Mouse (Mus musculus): ENCODE measurements around the gene D130043K22Rik. TPM values are rescaled to one million over a fixed set of nuclear protein-coding genes. Genes with fewer than 3 reads are reported as not detected.

D130043K22Rik gene
- polyA plus RNA-seq, 1 experiment from 2014 or later = 5.7 TPM

DNA sequence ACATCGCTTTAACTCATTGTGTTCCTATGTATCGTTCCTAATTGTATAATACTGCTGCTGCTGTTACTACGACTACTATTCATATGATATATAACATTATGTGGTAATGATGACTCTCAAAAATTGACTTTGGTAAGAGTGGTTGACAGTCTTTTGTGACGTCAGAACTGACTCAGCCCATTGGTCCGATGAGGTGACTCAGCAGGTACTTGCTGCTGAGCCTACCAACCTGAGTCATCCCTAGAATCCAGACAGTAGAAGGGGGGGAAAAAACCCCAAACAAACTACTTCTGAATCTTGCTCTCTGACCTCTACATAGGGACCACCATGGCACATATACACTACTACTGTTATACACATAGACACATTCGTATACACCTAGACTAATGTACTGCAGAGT, 103.9 kb downstream of the D130043K22Rik start:
- Histone ChIP-seq H3K4me1 (replicated peaks; ENCODE audit: control insufficient read depth, insufficient read depth, low read length) (no peaks in the 10 kb centered on the region; the same call in 1 of the 2 replicates), H3K27me3 (replicated peaks; ENCODE audit: control insufficient read depth, insufficient read depth, low read length) (no peaks in the 10 kb centered on the region), H3K9ac (replicated peaks; ENCODE audit: low read depth, low read length) (no peak overlapping the region), H3K27ac (ENCODE audit: low read length) (no peak overlapping the region), H3K36me3 (ENCODE audit: control insufficient read depth, insufficient read depth) (no peaks in the 10 kb centered on the region), H3K4me2 (ENCODE audit: low read length) (no peak overlapping the region), H3K4me3 (replicated peaks; ENCODE audit: low read length) (no peak overlapping the region), H3K9me3 (ENCODE audit: control insufficient read depth, low read length) (no peaks in the 10 kb centered on the region)
- WGBS = 93% methylated on average over 6 of the region's 6 CpGs
- ATAC-seq = no peak

Other genes starting within 250 kb of the D130043K22Rik start
- 0.25 TPM in 1 of 2 replicates, not detected in the other for gene Armh2, start 103.9 kb upstream of the D130043K22Rik start, polyA plus RNA-seq (2015; fragmentation: Nextera tagmentation; extraction: Ambion mirVana)
- 34.3 and 35.1 TPM in 2 replicates for gene Gmnn, start 83.2 kb upstream of the D130043K22Rik start, polyA plus RNA-seq (2015; fragmentation: Nextera tagmentation; extraction: Ambion mirVana)
- gene BC005537, start 43.5 kb upstream of the D130043K22Rik start, polyA plus RNA-seq (2015; fragmentation: Nextera tagmentation; extraction: Ambion mirVana) = 26.8 and 30.9 TPM in 2 replicates
- 53.3 and 55.8 TPM in 2 replicates for gene Acot13, start 13.6 kb upstream of the D130043K22Rik start, polyA plus RNA-seq (2015; fragmentation: Nextera tagmentation; extraction: Ambion mirVana)
- gene Tdp2, start 13.5 kb upstream of the D130043K22Rik start, polyA plus RNA-seq (2015; fragmentation: Nextera tagmentation; extraction: Ambion mirVana) = 39.2 and 45.5 TPM in 2 replicates
- 8.2 and 9.0 TPM in 2 replicates for gene Aldh5a1, start 92.5 kb downstream of the D130043K22Rik start, polyA plus RNA-seq (2015; fragmentation: Nextera tagmentation; extraction: Ambion mirVana)
- gene Gpld1, start 98.0 kb downstream of the D130043K22Rik start, polyA plus RNA-seq (2015; fragmentation: Nextera tagmentation; extraction: Ambion mirVana) = 0.81 and 1.4 TPM in 2 replicates
- 16.5 and 17.3 TPM in 2 replicates for gene Mrs2, start 175.2 kb downstream of the D130043K22Rik start, polyA plus RNA-seq (2015; fragmentation: Nextera tagmentation; extraction: Ambion mirVana)
- 1.4 and 1.9 TPM in 2 replicates for gene Dcdc2a, start 210.9 kb downstream of the D130043K22Rik start, polyA plus RNA-seq (2015; fragmentation: Nextera tagmentation; extraction: Ambion mirVana)

Measured in forebrain, embryonic 16.5 days (tissue).